Mouse (Mus musculus) liver, embryonic 15.5 days (tissue): ENCODE data around the gene Prr19. TPM values are rescaled to one million over a fixed set of nuclear protein-coding genes. Genes with fewer than 3 reads are reported as not detected.
"Not testable (repeated sequence)": the region's sequence is repeated elsewhere in the genome, so short reads cannot be mapped to it uniquely, and the experiment has no call there.

Experiments used
- ATAC-seq: fragments of 200-750 bp; cut with Nextera tagmentation; 2 replicates; pipeline ENCODE4 v1.8.0; 2017; ENCODE audit warnings: moderate number of reproducible peaks, mild to moderate bottlenecking, moderate library complexity; ENCODE audit not compliant: insufficient read depth
- H3K27ac ChIP-seq: fragments of 300-500 bp; sonication (generic); replicated peaks from 2 replicates; pipeline ENCODE4 v1.5.1; 2015; ENCODE audit warnings: mild to moderate bottlenecking, inconsistent platforms
- H3K27me3 ChIP-seq: fragments of 300-500 bp; sonication (generic); 2 replicates; pipeline ENCODE4 v1.6.1; 2015; ENCODE audit warnings: mild to moderate bottlenecking, inconsistent platforms
- H3K36me3 ChIP-seq: fragments of 300-500 bp; sonication (generic); replicated peaks from 2 replicates; pipeline ENCODE4 v1.6.1; 2015; ENCODE audit warnings: moderate library complexity, mild to moderate bottlenecking, inconsistent platforms
- H3K4me1 ChIP-seq: fragments of 300-500 bp; sonication (generic); replicated peaks from 2 replicates; pipeline ENCODE4 v1.6.1; 2015; ENCODE audit warnings: inconsistent platforms
- H3K4me2 ChIP-seq: fragments of 300-500 bp; sonication (generic); 2 replicates; pipeline ENCODE4 v1.6.1; 2015; ENCODE audit warnings: moderate library complexity, mild to moderate bottlenecking, inconsistent platforms
- H3K4me3 ChIP-seq: fragments of 300-500 bp; sonication (generic); replicated peaks from 2 replicates; pipeline ENCODE4 v1.5.1; 2015; ENCODE audit warnings: mild to moderate bottlenecking, inconsistent platforms
- H3K9ac ChIP-seq: fragments of 300-500 bp; sonication (generic); 2 replicates; pipeline ENCODE4 v1.6.1; 2015; ENCODE audit warnings: moderate library complexity, mild to moderate bottlenecking, inconsistent platforms
- H3K9me3 ChIP-seq: fragments of 300-500 bp; sonication (generic); replicated peaks from 2 replicates; pipeline ENCODE4 v1.6.1; 2016; ENCODE audit warnings: inconsistent platforms
- WGBS: fragments of 180-500 bp; shearing (Covaris S2); methylation state at CpG from one replicate; pipeline ENCODE4 v1.1.7; 2015; ENCODE audit warnings: mixed read lengths; ENCODE audit not compliant: insufficient replicate concordance; 5-methylcytosine and 5-hydroxymethylcytosine counted together
- polyA plus RNA-seq: library from polyadenylated mRNA; unstranded; fragments of >200 nt; fragmentation: Nextera tagmentation; extraction: Ambion mirVana; gene quantifications from 2 replicates; pipeline ENCODE4 v1.2.1, GENCODE M21; 2015

Gene Prr19
- polyA plus RNA-seq = 0.07 TPM in 1 of 2 replicates, not detected in the other

DNA sequence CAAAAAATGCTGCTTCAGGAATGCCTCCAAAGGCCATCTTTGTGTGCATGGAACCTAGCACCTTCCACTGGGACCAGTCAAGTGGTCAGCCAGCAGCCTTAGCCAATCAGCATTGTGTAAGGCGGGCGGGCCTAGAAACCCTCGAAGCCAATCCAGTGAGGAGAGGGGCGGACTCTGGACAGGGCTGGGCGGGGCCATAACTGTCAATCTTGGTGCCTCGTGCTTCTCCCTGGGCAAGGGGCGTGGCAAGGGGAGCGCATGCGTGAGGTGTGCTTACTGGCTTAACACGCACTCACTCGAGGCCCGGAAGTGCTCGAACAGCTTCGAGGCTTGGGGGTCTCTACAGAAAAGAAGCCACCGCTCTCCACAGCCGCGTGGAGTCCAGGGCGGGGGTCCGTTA is at the start of gene Prr19:
Gene Prr19 (plus strand): TSS at position 349 of the 400 bp plus-strand sequence.
- Histone ChIP-seq H3K27me3 (peaks cover 33% of the 10 kb centered on the region), H3K27ac (no peak within 1 kb of the TSS), H3K9ac (no peak within 1 kb of the TSS), H3K9me3 (no peaks in the 10 kb centered on the region), H3K36me3 (no peaks in the 10 kb centered on the region), H3K4me2 (no peak within 1 kb of the TSS), H3K4me3 (no peak within 1 kb of the TSS), H3K4me1 (peaks cover 32% of the 10 kb centered on the region)
- WGBS = 55% methylated on average over 19 of the region's 19 CpGs
- 0 out of 2 replicates have a peak, but pooled peaks have one; percentile 31 for ATAC-seq

DNA sequence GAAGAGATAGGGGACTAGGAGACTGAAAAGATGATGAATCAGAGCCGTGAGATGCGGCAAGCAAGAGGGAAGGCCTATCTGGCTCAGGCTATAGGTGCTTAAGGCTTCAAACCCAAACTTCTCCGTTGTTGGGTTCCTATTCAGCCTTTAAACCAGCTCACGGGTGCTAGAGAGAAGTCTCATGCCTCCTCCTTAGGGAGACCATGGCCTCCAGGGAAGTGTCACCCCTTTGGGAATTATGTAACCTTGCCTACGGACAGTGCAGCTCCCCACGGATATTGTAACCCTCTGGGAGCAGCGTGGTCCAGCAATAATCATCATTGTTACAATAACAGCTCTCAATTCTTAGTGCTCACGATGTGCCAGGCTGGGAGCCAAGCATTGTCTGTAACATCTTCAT is 49.4 kb upstream of the Prr19 start:
- Histone ChIP-seq H3K36me3 (no peaks in the 10 kb centered on the region), H3K4me1 (peaks cover 52% of the 10 kb centered on the region)

DNA sequence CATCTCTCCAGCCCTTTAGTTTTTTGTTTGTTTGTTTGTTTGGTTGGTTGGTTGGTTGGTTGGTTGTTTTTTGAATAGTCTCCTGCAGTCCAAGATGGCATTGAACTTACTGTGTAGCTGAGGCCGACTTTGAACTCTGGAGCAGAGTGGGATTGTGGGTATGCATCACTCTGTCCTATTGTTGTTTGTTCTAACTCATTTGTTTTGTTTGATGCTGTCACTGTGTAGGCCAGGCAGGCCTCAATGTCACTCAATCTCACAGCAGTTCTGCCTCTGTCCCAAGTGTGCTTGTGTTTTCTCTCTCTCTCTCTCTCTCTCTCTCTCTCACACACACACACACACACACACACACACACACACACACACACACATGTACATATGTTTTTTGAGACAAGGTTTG is 39.3 kb upstream of the Prr19 start:
- ATAC-seq = no peak
- H3K9ac ChIP-seq = no peak overlapping the region
- 48% methylated on average over 1 of the region's 1 CpGs for WGBS

More for the DNA sequence above, 49.4 kb upstream of the Prr19 start:
- peak overlapping the region; percentile 78; the same call in 1 of the 2 replicates for H3K4me3 ChIP-seq
- H3K27ac ChIP-seq = peak overlapping the region; percentile 84
- WGBS = 35% methylated on average over 8 of the region's 8 CpGs
- 0 out of 2 replicates have a peak overlapping the region, but pooled peaks have one; percentile 79 for H3K9ac ChIP-seq
- ATAC-seq = no peak
- peaks cover 17% of the 10 kb centered on the region; the same call in 1 of the 2 replicates for H3K27me3 ChIP-seq
- H3K9me3 ChIP-seq = no peaks in the 10 kb centered on the region
- H3K4me2 ChIP-seq = peak overlapping the region; percentile 99

DNA sequence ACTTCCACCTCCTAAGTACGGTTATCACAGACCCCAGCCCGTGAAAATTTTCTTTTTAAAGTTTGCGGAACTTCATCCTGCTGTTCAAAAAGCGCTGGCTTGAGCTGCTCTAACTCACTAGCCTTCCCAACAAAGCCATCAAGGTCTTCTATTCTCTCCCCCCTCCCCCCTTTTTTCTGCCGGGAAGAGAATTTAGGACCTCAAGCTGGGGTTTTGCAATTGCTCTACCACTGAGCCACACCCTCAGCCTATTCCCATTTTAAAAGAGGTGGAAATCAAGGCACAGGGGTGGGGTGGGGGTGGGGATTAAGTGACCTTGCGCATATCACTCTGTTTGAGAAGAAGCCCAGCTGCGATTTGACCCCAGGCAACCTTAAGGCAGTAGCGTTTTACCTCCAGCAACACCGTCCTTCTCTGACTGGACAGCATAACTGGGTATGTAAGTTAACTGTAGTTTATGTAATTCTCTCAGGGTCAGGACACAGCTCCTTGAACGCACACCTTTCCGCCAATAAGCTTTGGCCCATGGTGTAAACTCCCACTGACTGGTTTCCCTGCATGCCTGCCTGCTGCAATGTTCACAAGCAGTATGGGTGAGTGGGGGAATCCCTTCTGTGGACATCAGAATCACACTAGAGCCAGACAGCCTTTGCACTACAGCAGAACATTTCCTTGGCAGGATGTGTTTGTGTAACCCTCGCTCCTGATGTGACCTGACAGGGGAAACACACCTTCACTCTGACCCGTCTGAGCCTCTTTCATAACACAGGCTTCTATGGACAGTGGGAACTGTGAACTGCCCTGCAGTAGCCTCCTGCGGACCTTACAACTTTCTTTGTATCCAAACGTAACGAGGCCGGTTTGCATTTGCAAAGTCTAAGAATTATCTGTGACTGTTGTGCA is 37.0 kb upstream of the Prr19 start:
- H3K9ac ChIP-seq = no peak overlapping the region

More for the DNA sequence above, 39.3 kb upstream of the Prr19 start:
- Histone ChIP-seq H3K4me2 (no peak overlapping the region), H3K27ac (no peak overlapping the region), H3K4me1 (peaks cover 26% of the 10 kb centered on the region), H3K4me3 (no peak overlapping the region), H3K9me3 (no peaks in the 10 kb centered on the region), H3K36me3 (no peaks in the 10 kb centered on the region), H3K27me3 (no peaks in the 10 kb centered on the region)

DNA sequence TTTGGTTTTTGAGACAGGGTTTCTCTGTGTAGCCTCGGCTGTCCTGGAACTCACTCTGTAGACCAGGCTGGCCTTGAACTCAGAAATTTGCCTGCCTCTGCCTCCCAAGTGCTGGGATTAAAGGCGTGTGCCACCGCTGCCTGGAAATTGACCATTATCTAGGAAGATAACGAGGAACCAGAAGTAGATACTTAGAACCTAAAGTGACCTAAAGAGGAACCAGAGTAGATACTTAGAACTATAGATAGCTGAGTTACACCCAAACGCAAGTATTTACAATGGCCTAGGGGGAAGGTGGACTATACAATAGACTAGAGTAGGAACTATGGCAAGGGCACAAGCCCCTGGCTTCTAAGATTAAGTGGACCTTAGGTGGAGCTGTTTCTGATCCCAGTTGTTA is 35.5 kb upstream of the Prr19 start:
- not testable (repeated sequence) for H3K27ac ChIP-seq, H3K9me3 ChIP-seq, ATAC-seq, H3K27me3 ChIP-seq, H3K9ac ChIP-seq, H3K4me2 ChIP-seq, H3K36me3 ChIP-seq, H3K4me3 ChIP-seq
- 45% methylated on average over 5 of the region's 5 CpGs for WGBS
- peaks cover 53% of the 10 kb centered on the region for H3K4me1 ChIP-seq

More for the DNA sequence above, 37.0 kb upstream of the Prr19 start:
- H3K4me3 ChIP-seq = no peak overlapping the region
- H3K27me3 ChIP-seq = no peaks in the 10 kb centered on the region
- H3K36me3 ChIP-seq = no peaks in the 10 kb centered on the region
- no peak for ATAC-seq
- no peaks in the 10 kb centered on the region for H3K9me3 ChIP-seq
- peaks cover 38% of the 10 kb centered on the region for H3K4me1 ChIP-seq
- 51% methylated on average over 17 of the region's 17 CpGs for WGBS
- H3K4me2 ChIP-seq = no peak overlapping the region
- H3K27ac ChIP-seq = peak overlapping the region; percentile 9; the same call in 1 of the 2 replicates

DNA sequence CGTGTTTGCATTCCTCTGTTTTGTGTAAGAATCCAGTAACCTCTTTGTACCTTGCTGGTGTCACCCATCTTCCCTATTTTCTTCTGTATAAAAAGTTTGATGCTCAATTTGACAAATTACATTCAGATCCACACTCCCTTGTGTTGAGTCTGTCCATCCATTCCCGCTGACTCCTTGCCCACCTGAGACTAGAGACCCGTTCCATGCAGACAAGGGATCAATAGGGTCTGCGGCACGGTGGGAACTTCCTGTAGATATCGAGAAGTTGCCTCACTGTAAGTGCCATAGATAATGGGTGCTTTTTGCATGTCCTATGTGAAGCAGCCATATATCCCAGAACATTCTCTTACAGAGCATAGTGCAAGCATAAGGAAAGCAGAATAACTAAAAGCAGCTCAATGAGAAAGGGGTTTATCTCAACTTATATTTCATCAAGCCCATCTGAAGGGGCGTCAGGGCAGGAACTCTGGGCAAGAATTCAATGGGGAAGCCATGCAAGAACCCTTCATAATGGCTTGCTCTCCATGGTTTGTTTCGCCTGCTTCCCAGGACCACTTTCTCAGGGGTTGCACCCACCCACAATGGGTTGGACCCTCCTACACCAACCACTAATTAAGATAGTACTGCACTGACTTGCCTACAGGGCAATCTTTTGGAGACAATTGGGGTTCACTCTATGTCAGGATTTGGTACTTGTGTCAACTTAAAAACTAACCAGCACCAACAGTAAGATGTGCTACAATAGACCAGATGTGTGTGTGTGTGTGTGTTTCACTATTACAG is 34.8 kb upstream of the Prr19 start:
- Histone ChIP-seq H3K27me3 (no peaks in the 10 kb centered on the region), H3K9me3 (no peaks in the 10 kb centered on the region), H3K27ac (peak overlapping the region; percentile 95), H3K4me3 (peak overlapping the region; percentile 85), H3K4me2 (peak overlapping the region; percentile 90), H3K36me3 (peaks cover 7% of the 10 kb centered on the region), H3K9ac (peak overlapping the region; percentile 82), H3K4me1 (peaks cover 58% of the 10 kb centered on the region)
- ATAC-seq = no peak
- 69% methylated on average over 8 of the region's 8 CpGs for WGBS

DNA sequence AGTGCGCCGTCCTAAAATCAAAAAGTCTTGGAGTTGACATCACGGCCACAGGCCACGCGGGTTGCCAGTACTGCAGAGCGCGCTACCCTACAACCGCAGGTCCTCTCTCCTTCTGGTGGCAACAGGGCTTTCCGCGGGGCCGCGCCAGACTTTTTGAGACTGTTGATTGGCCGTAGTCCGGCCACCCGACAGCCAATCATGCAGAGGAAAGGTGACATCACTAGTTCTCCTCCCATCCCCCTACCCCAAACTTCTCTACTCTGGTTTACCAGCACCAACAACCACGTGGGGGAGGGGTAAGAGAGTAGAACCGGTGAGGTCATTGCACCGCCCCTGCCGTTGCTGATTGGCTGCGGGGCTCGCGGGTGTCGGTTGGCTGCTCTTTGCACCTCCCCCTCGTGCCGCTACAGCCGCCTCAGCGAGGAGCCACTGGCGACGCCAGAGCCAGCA is 33.9 kb upstream of the Prr19 start, which contains the start of gene Cic:
Gene Cic (plus strand): TSS at position 404 of the 450 bp plus-strand sequence.
- H3K27ac ChIP-seq = peak within 1 kb of the TSS; percentile 95
- H3K4me1 ChIP-seq = peaks cover 67% of the 10 kb centered on the region
- no peaks in the 10 kb centered on the region for H3K27me3 ChIP-seq
- ATAC-seq = peak; percentile 75
- peaks cover 16% of the 10 kb centered on the region for H3K36me3 ChIP-seq
- H3K4me3 ChIP-seq = peak within 1 kb of the TSS; percentile 85
- no peaks in the 10 kb centered on the region for H3K9me3 ChIP-seq
- peak within 1 kb of the TSS; percentile 90 for H3K4me2 ChIP-seq
- WGBS = 0% methylated on average over 29 of the region's 29 CpGs
- H3K9ac ChIP-seq = peak within 1 kb of the TSS; percentile 98

DNA sequence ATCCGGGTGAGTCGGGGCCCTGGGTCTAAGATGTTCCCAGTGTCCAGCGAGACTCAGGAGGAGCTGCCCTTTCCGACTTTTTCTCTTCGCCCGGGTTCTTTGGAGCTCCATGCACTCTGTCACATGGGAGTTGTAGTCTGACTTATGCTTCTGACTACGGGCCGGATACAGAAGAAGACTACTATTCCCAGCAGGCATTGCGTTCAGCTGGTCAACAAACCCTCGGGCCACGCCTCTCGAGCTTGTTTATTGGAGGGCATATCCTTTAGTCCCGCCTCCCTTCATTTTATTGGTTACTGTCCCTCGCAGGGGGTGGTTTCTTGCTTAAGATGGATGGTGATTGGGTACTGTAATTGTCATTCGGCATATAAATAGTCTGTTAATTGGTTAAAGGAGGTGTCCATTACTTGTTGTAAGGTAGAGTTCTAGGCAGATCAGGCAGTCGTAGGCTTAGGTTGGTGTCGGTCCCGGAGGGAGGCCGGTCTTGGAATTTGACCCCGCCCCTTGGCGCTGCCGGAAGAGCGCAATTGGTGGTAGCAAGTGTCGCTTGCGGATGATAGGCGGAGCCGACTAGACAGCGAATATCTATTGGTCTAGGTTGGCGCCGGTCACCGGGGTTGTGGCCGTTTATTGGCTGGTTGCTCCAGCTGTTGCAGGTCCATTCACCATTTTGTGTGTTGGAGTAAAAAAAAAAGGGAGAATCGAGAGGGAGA is 33.3 kb upstream of the Prr19 start:
- ATAC-seq = peak; percentile 90
- H3K36me3 ChIP-seq = peaks cover 22% of the 10 kb centered on the region
- no peaks in the 10 kb centered on the region for H3K27me3 ChIP-seq
- peak overlapping the region; percentile 95 for H3K27ac ChIP-seq
- peak overlapping the region; percentile 85 for H3K4me3 ChIP-seq
- H3K4me1 ChIP-seq = peaks cover 73% of the 10 kb centered on the region
- no peaks in the 10 kb centered on the region for H3K9me3 ChIP-seq
- WGBS = 0% methylated on average over 33 of the region's 33 CpGs
- peak overlapping the region; percentile 90 for H3K4me2 ChIP-seq
- H3K9ac ChIP-seq = peak overlapping the region; percentile 98

DNA sequence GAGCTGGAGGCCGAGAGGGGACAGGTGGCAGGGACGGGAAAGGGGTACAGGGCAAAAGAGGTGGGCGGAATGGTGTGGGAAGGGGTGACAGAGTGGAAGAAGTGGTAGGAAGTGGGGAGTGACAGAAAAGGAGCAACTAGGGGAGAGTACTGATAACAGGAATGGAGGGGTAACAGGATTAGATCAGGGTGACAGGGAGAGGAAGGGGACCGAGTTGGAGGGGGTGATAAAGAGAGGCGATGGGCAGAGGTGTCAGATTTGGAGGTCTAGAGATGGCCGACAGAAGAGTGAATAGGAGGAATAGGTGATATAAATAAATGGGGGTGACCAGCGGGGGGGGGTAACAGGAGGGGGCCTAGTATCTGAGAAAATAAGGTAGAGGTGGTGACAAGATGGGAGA is 32.6 kb upstream of the Prr19 start:
- Histone ChIP-seq H3K9ac (peak overlapping the region; percentile 98), H3K4me3 (peak overlapping the region; percentile 85), H3K36me3 (peaks cover 26% of the 10 kb centered on the region), H3K27me3 (no peaks in the 10 kb centered on the region), H3K27ac (peak overlapping the region; percentile 95), H3K9me3 (no peaks in the 10 kb centered on the region), H3K4me2 (peak overlapping the region; percentile 90), H3K4me1 (peaks cover 79% of the 10 kb centered on the region)
- under 1% methylated on average over 7 of the region's 7 CpGs for WGBS
- ATAC-seq = no peak

DNA sequence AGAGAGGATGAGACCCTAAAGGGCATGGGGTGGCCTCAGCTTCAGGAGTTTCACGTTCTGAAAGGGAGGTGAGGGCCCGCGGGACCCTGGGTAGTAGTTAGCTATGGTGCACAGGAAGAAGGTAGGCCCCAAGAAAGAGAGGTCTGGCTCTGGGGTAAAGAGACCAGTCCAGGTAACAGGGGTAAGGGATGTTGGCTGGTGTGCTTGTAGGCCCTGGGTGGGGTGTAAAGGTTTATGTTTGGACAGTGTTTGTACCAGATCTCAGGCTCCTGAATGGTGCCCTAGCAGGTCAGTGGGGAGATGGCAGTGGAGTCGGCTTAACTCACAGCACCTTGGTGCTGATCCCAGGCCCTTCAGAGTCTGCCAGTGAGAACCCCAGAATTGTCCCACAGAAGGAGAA is 32.2 kb upstream of the Prr19 start:
- peak overlapping the region; percentile 95 for H3K27ac ChIP-seq
- peak overlapping the region; percentile 85 for H3K4me3 ChIP-seq
- H3K36me3 ChIP-seq = peaks cover 26% of the 10 kb centered on the region
- H3K27me3 ChIP-seq = no peaks in the 10 kb centered on the region
- H3K9ac ChIP-seq = peak overlapping the region; percentile 98
- peaks cover 79% of the 10 kb centered on the region for H3K4me1 ChIP-seq
- no peaks in the 10 kb centered on the region for H3K9me3 ChIP-seq
- H3K4me2 ChIP-seq = peak overlapping the region; percentile 90
- WGBS = 28% methylated on average over 4 of the region's 4 CpGs
- ATAC-seq = no peak
